Mouse (Mus musculus): Measurements from ENCODE around the gene St7. TPM values are rescaled to one million over a fixed set of nuclear protein-coding genes. Genes with fewer than 3 reads are reported as not detected.

The St7 gene
- polyA plus RNA-seq, 1 experiment from 2014 or later, result 19.7 TPM

DNA sequence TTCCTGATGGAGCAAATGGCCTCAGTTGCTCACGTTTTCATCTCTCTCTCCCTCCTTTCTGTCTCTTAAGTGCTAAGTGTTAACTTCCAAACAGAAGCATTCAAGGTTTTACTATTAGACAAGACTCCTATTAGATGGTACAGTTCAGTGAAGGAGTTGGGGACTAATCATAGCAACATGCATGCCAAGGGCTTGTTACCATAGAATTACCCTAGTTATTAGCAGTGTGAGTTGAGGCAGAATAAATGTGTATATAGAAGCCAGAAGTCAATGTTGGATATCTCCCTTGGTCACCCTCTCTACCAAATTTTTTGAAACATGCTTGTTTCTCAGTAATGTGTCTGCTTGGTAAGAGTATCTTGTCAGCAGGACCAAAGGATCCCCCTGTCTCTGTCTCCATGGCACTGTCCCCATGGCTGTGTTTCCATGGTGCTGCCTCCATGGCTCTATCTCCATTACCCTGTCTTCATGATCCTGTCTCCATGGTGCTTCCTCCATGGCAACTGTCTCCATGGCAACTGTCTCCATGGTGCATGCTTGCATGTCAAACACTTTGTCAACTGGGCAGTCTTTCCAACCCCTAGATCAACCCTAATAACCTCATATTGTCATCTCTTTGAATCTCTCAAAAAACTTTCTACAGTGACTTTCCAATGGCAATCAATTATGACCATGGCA is 275.9 kb downstream of the St7 start:
- Histone ChIP-seq H3K4me1 (peaks cover 2% of the 10 kb centered on the region; the same call in 1 of the 2 replicates), H3K36me3 (no peaks in the 10 kb centered on the region), H3K27me3 (ENCODE audit: low read depth, poor library complexity, severe bottlenecking) (no peaks in the 10 kb centered on the region), H3K9me3 (replicated peaks) (no peaks in the 10 kb centered on the region), H3K27ac (no peak overlapping the region), H3K4me3 (no peak overlapping the region)
- WGBS, result 76% methylated on average over 1 of the region's 1 CpGs
- DNase-seq (ENCODE audit: low spot score), result no peak

DNA sequence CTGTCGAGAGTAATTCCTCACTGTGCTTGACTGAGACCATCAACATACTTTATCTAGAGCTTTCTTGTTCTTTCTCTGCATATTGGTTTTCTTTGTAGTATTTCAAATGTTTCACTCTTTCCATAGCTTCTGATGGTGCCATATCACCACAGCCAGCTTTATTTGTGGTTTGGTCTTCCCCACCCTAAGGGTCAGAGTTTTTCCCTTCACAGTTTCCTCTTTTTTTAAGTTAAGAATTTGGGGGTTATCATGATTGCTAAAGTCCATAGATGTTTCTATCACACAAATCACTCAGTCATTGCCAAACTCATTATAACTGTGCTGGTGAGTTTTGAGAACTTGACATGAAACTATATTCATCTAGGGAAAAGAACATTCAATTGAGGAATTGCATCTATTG is 277.1 kb downstream of the St7 start:
- no peak for DNase-seq (ENCODE audit: low spot score)
- WGBS, result 87% methylated on average over 1 of the region's 1 CpGs
- H3K9me3 ChIP-seq (replicated peaks), result no peaks in the 10 kb centered on the region
- no peaks in the 10 kb centered on the region for H3K27me3 ChIP-seq (ENCODE audit: low read depth, poor library complexity, severe bottlenecking)
- H3K4me1 ChIP-seq, result peaks cover 2% of the 10 kb centered on the region; the same call in 1 of the 2 replicates
- H3K4me3 ChIP-seq, result no peak overlapping the region
- H3K27ac ChIP-seq, result no peak overlapping the region
- no peaks in the 10 kb centered on the region for H3K36me3 ChIP-seq

DNA sequence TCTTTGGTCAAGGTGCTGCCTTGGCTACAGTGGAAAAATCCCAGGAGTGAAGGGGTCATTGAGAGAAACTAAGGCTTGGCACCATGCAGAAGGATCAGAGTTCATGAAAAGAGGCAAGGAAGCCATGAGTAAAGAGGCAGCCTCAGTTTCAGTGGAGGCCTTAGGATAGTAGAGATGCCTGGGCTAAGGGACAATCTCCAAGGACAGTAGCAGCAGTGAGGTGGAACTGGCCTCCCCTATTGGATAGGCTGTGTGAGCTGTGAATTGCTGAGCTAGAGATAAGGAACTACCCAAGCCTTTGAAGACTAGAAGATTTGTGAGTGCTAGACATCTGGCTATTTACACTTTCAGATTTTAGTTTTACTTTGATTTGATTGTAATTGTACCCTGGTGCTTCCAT is 278.7 kb downstream of the St7 start:
- Histone ChIP-seq H3K27ac (no peak overlapping the region), H3K27me3 (ENCODE audit: low read depth, poor library complexity, severe bottlenecking) (no peaks in the 10 kb centered on the region), H3K36me3 (no peaks in the 10 kb centered on the region), H3K4me1 (no peaks in the 10 kb centered on the region), H3K9me3 (replicated peaks) (no peaks in the 10 kb centered on the region), H3K4me3 (no peak overlapping the region)
- no peak for DNase-seq (ENCODE audit: low spot score)

DNA sequence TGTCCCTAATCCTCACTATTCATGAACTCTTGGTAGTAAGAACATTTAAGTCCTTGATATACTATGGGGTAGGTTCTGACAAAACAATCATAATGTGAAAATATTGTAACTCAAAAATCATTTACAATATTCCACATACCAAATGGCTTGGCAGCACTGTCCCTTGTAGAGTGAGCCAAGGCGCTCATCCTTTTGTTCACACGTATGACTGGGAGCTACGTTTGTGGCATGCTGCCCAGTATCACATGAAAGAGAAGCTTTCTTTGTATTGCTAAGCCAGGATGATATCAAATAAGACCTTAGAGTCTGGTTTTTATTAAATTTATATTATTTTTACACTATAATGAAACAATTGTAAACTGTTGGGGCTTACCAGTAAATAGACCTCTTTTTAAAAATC is 281.7 kb downstream of the St7 start:
- no peaks in the 10 kb centered on the region for H3K9me3 ChIP-seq (replicated peaks)
- no peaks in the 10 kb centered on the region for H3K36me3 ChIP-seq
- DNase-seq (ENCODE audit: low spot score), result no peak
- H3K27me3 ChIP-seq (ENCODE audit: low read depth, poor library complexity, severe bottlenecking), result no peaks in the 10 kb centered on the region
- H3K4me3 ChIP-seq, result no peak overlapping the region
- 93% methylated on average over 3 of the region's 3 CpGs for WGBS
- no peaks in the 10 kb centered on the region for H3K4me1 ChIP-seq
- no peak overlapping the region for H3K27ac ChIP-seq

DNA sequence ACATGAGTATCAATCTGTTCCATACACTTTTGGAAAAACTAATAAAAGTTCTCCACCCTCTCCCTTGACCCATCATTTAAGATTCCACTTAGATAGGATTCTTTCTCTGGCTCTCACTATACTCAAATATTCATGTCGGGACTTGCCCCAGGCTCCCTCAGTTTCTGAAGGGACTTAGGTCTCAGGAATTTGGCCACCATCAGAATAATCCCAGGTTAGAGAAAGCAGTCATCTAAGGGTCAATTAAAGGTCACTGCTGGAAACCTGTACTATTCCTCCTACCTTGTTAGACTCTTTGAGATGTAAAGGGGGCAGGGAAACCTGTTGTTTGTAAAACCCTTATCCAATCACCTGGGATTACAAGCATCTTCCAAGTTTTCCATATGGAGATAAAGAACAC is 284.4 kb downstream of the St7 start:
- H3K36me3 ChIP-seq, result no peaks in the 10 kb centered on the region
- no peak for DNase-seq (ENCODE audit: low spot score)
- no peaks in the 10 kb centered on the region for H3K9me3 ChIP-seq (replicated peaks)
- H3K27ac ChIP-seq, result no peak overlapping the region
- H3K27me3 ChIP-seq (ENCODE audit: low read depth, poor library complexity, severe bottlenecking), result no peaks in the 10 kb centered on the region
- no peak overlapping the region for H3K4me3 ChIP-seq
- H3K4me1 ChIP-seq, result no peaks in the 10 kb centered on the region
- WGBS, result 67% methylated on average over 1 of the region's 1 CpGs

DNA sequence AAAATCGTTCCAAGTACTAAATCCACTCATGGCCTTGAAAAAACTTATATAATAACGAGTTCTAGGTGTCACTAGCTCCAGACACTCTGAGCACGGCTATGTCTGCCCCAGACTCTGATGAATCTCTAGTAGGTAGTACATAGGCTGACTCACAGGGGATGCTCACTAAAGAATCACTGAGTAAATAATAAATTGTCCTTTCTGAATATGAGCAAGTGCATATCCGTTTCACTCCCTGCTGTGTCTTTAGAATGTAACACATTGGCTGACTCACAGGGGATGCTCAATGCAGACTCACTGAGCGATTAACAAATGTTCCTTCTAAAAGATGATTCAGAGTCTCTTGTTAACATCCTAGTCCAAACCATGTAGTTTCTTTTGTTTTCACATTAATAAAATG is 285.6 kb downstream of the St7 start:
- H3K9me3 ChIP-seq (replicated peaks), result no peaks in the 10 kb centered on the region
- no peaks in the 10 kb centered on the region for H3K4me1 ChIP-seq
- H3K27ac ChIP-seq, result no peak overlapping the region
- no peaks in the 10 kb centered on the region for H3K36me3 ChIP-seq
- DNase-seq (ENCODE audit: low spot score), result no peak
- 93% methylated on average over 5 of the region's 5 CpGs for WGBS
- H3K4me3 ChIP-seq, result no peak overlapping the region
- no peaks in the 10 kb centered on the region for H3K27me3 ChIP-seq (ENCODE audit: low read depth, poor library complexity, severe bottlenecking)

DNA sequence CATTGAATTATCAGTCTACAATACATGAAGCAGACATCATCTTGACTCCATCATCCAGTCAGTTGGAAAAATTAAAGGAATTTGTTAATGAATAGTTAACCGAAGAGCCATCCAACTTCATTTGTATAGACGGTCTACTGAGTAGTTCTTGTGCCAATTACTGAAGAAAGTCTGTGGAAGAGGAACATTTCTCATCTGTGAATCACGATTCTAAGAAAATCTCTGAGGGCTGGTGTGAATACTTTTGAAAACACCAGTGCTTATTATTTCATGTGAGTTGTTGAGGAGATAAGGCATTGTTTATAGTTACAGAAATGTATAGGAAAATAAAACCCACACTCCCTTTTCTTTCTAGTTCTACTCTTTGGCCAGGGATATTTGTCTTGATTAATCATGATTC is 286.1 kb downstream of the St7 start:
- DNase-seq (ENCODE audit: low spot score), result no peak
- 92% methylated on average over 3 of the region's 3 CpGs for WGBS
- H3K4me3 ChIP-seq, result no peak overlapping the region
- no peak overlapping the region for H3K27ac ChIP-seq
- H3K9me3 ChIP-seq (replicated peaks), result no peaks in the 10 kb centered on the region
- no peaks in the 10 kb centered on the region for H3K4me1 ChIP-seq
- no peaks in the 10 kb centered on the region for H3K27me3 ChIP-seq (ENCODE audit: low read depth, poor library complexity, severe bottlenecking)
- H3K36me3 ChIP-seq, result no peaks in the 10 kb centered on the region

DNA sequence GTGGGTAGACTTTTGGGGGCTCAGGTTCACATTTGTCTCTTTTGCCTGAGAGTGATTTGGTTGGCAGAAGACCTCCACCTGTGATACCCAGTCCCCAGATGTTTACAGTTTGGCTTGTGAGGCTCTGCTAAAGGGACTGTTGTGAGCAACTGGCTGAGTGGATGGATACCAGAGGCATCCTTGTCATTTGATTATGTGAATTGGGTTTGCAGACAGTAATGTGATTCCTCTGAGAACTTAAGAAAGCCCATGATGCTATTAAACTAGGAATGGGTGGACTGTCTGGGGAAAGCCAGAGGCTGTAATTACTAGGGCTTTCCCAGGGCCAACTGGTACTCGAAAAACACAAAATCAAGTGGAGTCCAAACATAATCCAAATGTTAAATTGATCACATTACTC is 286.6 kb downstream of the St7 start:
- Histone ChIP-seq H3K27ac (no peak overlapping the region), H3K4me1 (no peaks in the 10 kb centered on the region), H3K36me3 (no peaks in the 10 kb centered on the region), H3K9me3 (replicated peaks) (no peaks in the 10 kb centered on the region), H3K27me3 (ENCODE audit: low read depth, poor library complexity, severe bottlenecking) (no peaks in the 10 kb centered on the region), H3K4me3 (no peak overlapping the region)
- no peak for DNase-seq (ENCODE audit: low spot score)
- 61% methylated on average over 1 of the region's 1 CpGs for WGBS

GRCm38 (mm10) chr6:17990173-17991028 is 297.7 kb downstream of the St7 start:
- DNase-seq (ENCODE audit: low spot score), result no peak
- Histone ChIP-seq H3K27ac (no peak overlapping the region), H3K36me3 (no peaks in the 10 kb centered on the region), H3K4me3 (no peak overlapping the region), H3K27me3 (ENCODE audit: low read depth, poor library complexity, severe bottlenecking) (no peaks in the 10 kb centered on the region), H3K9me3 (replicated peaks) (no peaks in the 10 kb centered on the region), H3K4me1 (no peaks in the 10 kb centered on the region)
- 92% methylated on average over 9 of the region's 9 CpGs for WGBS

GRCm38 (mm10) chr6:17991625-17992024 is 298.9 kb downstream of the St7 start:
- WGBS, result 80% methylated on average over 7 of the region's 7 CpGs
- Histone ChIP-seq H3K9me3 (replicated peaks) (no peaks in the 10 kb centered on the region), H3K4me3 (no peak overlapping the region), H3K27me3 (ENCODE audit: low read depth, poor library complexity, severe bottlenecking) (no peaks in the 10 kb centered on the region), H3K36me3 (no peaks in the 10 kb centered on the region), H3K27ac (no peak overlapping the region), H3K4me1 (no peaks in the 10 kb centered on the region)
- DNase-seq (ENCODE audit: low spot score), result no peak

Other genes starting within 250 kb of the St7 start
- gene Met, start 229.1 kb upstream of the St7 start, polyA plus RNA-seq (2016; fragmentation: Nextera tagmentation; extraction: Ambion mirVana), result 8.4 and 11.5 TPM in 2 replicates
- 168 and 192 TPM in 2 replicates for gene Capza2, start 56.7 kb upstream of the St7 start, polyA plus RNA-seq (2016; fragmentation: Nextera tagmentation; extraction: Ambion mirVana)